Mouse (Mus musculus) liver, embryonic 14.5 days (tissue): ENCODE measurements around the gene Herc1. TPM values are rescaled to one million over a fixed set of nuclear protein-coding genes. Genes with fewer than 3 reads are reported as not detected.

ENCODE experiments used
- ATAC-seq: fragments of 200-750 bp; cut with Nextera tagmentation; 2 replicates; pipeline ENCODE4 v1.8.0; 2017; ENCODE audit warnings: moderate number of reproducible peaks, mild to moderate bottlenecking, moderate library complexity; ENCODE audit not compliant: insufficient read depth
- DNase-seq, 3 experiments: peaks; one replicate each; pipeline ENCODE4 v3.0.0-alpha.2; 2012 to 2013; ENCODE audit warnings: low read depth in 3 of 3, low spot score in 3 of 3
- H3K27ac ChIP-seq: fragments of 300-500 bp; sonication (generic); 2 replicates; pipeline ENCODE4 v1.5.1; 2014; ENCODE audit warnings: moderate library complexity, mild to moderate bottlenecking, control low read depth, inconsistent platforms
- H3K27me3 ChIP-seq: fragments of 300-500 bp; sonication (generic); 2 replicates; pipeline ENCODE4 v1.6.1; 2014; ENCODE audit warnings: mild to moderate bottlenecking, low read length, moderate library complexity; ENCODE audit not compliant: control insufficient read depth, insufficient read depth
- H3K36me3 ChIP-seq: fragments of 300-500 bp; sonication (generic); replicated peaks from 2 replicates; pipeline ENCODE4 v1.6.1; 2014; ENCODE audit warnings: low read depth; ENCODE audit not compliant: control insufficient read depth, insufficient read depth
- H3K4me1 ChIP-seq, 2 experiments: fragments of 200-500 bp in 1 of 2; fragments of 300-500 bp in 1 of 2; sonication (generic) in 1 of 2; replicated peaks; 2 replicates each; pipeline ENCODE4 v1.6.1; 2012 to 2014; ENCODE audit warnings: antibody characterized with exemption in 1 of 2, inconsistent platforms in 1 of 2, low read length in 1 of 2; ENCODE audit not compliant: control insufficient read depth in 2 of 2, insufficient read depth in 2 of 2
- H3K4me2 ChIP-seq: fragments of 300-500 bp; sonication (generic); 2 replicates; pipeline ENCODE4 v1.6.1; 2014; ENCODE audit warnings: low read depth, mild to moderate bottlenecking, control low read depth, moderate library complexity
- H3K4me3 ChIP-seq, 2 experiments: fragments of 200-500 bp in 1 of 2; fragments of 300-500 bp in 1 of 2; sonication (generic) in 1 of 2; 2 replicates each; pipeline ENCODE4 v1.5.1; 2012 to 2014; ENCODE audit warnings: low read depth in 2 of 2, low read length in 2 of 2, mild to moderate bottlenecking in 2 of 2, control low read depth in 1 of 2, inconsistent platforms in 1 of 2, moderate library complexity in 1 of 2; ENCODE audit not compliant: insufficient read depth in 1 of 2
- H3K9ac ChIP-seq: fragments of 300-500 bp; sonication (generic); replicated peaks from 2 replicates; pipeline ENCODE4 v1.6.1; 2014; ENCODE audit warnings: mild to moderate bottlenecking, control low read depth, moderate library complexity
- H3K9me3 ChIP-seq: fragments of 300-500 bp; sonication (generic); 2 replicates; pipeline ENCODE4 v1.6.1; 2016; ENCODE audit warnings: low read length, mixed read lengths; ENCODE audit not compliant: control insufficient read depth
- CTCF ChIP-seq: IDR thresholded peaks from 2 replicates; pipeline ENCODE4 v1.5.1; 2016; ENCODE audit warnings: antibody characterized with exemption, low read depth, control low read depth
- EP300 ChIP-seq: IDR thresholded peaks from 2 replicates; pipeline ENCODE4 v1.6.1; 2016; ENCODE audit warnings: antibody characterized with exemption, low read depth
- WGBS: fragments of 180-500 bp; shearing (Covaris S2); extraction: QIAGEN DNeasy Blood & Tissue Kit; methylation state at CpG from one replicate; pipeline ENCODE4 v1.1.7; 2014; ENCODE audit not compliant: insufficient replicate concordance; 5-methylcytosine and 5-hydroxymethylcytosine counted together
- polyA plus RNA-seq, 2 experiments: library from polyadenylated mRNA; depleted of rRNA in 1 of 2; stranded (reverse) in 1 of 2; unstranded in 1 of 2; fragments of >200 nt; fragmentation: Nextera tagmentation in 1 of 2; extraction: Ambion mirVana in 1 of 2; gene quantifications; 2 replicates each; pipeline versions ENCODE4 v1.2.1 to v1.2.3; 2012 to 2014

Gene Herc1
- polyA plus RNA-seq, 2 experiments = 23.9 to 25.0 TPM

- H3K4me3 ChIP-seq = no peak overlapping the region
- no peak for TF ChIP-seq CTCF
- TF ChIP-seq EP300 = no peak
- 60% methylated on average over 2 of the region's 2 CpGs for WGBS
- ATAC-seq = no peak
- no peak overlapping the region for H3K9ac ChIP-seq
- no peak overlapping the region for H3K4me2 ChIP-seq
- H3K4me1 ChIP-seq = peaks cover 0 to 6% of the 10 kb centered on the region in 2 experiments; a peak in 2 of 4 replicates
- H3K27ac ChIP-seq = no peak overlapping the region
- no peak for DNase-seq
- H3K27me3 ChIP-seq = no peaks in the 10 kb centered on the region
- H3K9me3 ChIP-seq = no peaks in the 10 kb centered on the region
- no peaks in the 10 kb centered on the region for H3K36me3 ChIP-seq
These were observed 23.4 kb upstream of the Herc1 start for GRCm38 (mm10) chr9:66326879-66327278.

- no peak overlapping the region for H3K27ac ChIP-seq
- no peaks in the 10 kb centered on the region for H3K27me3 ChIP-seq
- H3K4me1 ChIP-seq = peaks cover 0 to 6% of the 10 kb centered on the region in 2 experiments; a peak in 2 of 4 replicates
- no peaks in the 10 kb centered on the region for H3K9me3 ChIP-seq
- no peak overlapping the region for H3K4me2 ChIP-seq
- no peak for TF ChIP-seq EP300
- TF ChIP-seq CTCF = no peak
- ATAC-seq = no peak
- H3K9ac ChIP-seq = no peak overlapping the region
- H3K4me3 ChIP-seq = no peak overlapping the region
- H3K36me3 ChIP-seq = no peaks in the 10 kb centered on the region
- DNase-seq = no peak
- 56% methylated on average over 6 of the region's 6 CpGs for WGBS
These were observed 20.8 kb upstream of the Herc1 start for GRCm38 (mm10) chr9:66329474-66329873.

GRCm38 (mm10) chr9:66330437-66330836, 19.8 kb upstream of the Herc1 start:
- H3K27ac ChIP-seq = no peak overlapping the region
- no peaks in the 10 kb centered on the region for H3K9me3 ChIP-seq
- no peaks in the 10 kb centered on the region for H3K27me3 ChIP-seq
- DNase-seq (no peak), ATAC-seq (no peak)
- H3K4me1 ChIP-seq = peaks cover 0 to 6% of the 10 kb centered on the region in 2 experiments; a peak in 2 of 4 replicates
- H3K36me3 ChIP-seq = no peaks in the 10 kb centered on the region
- TF ChIP-seq CTCF (no peak), EP300 (no peak)
- H3K4me2 ChIP-seq = no peak overlapping the region
- no peak overlapping the region for H3K9ac ChIP-seq
- no peak overlapping the region for H3K4me3 ChIP-seq
- 37% methylated on average over 3 of the region's 3 CpGs for WGBS

- H3K4me1 ChIP-seq = peaks cover 0 to 6% of the 10 kb centered on the region in 2 experiments; a peak in 2 of 4 replicates
- H3K4me2 ChIP-seq = no peak overlapping the region
- no peak overlapping the region for H3K9ac ChIP-seq
- H3K36me3 ChIP-seq = no peaks in the 10 kb centered on the region
- TF ChIP-seq EP300 (no peak), CTCF (no peak)
- WGBS = 63% methylated on average over 2 of the region's 2 CpGs
- H3K4me3 ChIP-seq = no peak overlapping the region
- no peak for DNase-seq
- no peak for ATAC-seq
- no peaks in the 10 kb centered on the region for H3K27me3 ChIP-seq
- H3K9me3 ChIP-seq = no peaks in the 10 kb centered on the region
- no peak overlapping the region for H3K27ac ChIP-seq
These were observed 18.7 kb upstream of the Herc1 start for GRCm38 (mm10) chr9:66331548-66331947.

GRCm38 (mm10) chr9:66332393-66332792, 17.9 kb upstream of the Herc1 start:
- no peak for ATAC-seq
- DNase-seq = no peak
- no peak overlapping the region for H3K4me3 ChIP-seq
- no peaks in the 10 kb centered on the region for H3K9me3 ChIP-seq
- TF ChIP-seq EP300 = no peak
- TF ChIP-seq CTCF = no peak
- 59% methylated on average over 2 of the region's 2 CpGs for WGBS
- H3K4me2 ChIP-seq = no peak overlapping the region
- H3K27ac ChIP-seq = no peak overlapping the region
- no peak overlapping the region for H3K9ac ChIP-seq
- no peaks in the 10 kb centered on the region for H3K36me3 ChIP-seq
- no peaks in the 10 kb centered on the region for H3K27me3 ChIP-seq
- peaks cover 0 to 6% of the 10 kb centered on the region in 2 experiments; a peak in 2 of 4 replicates for H3K4me1 ChIP-seq
